Mouse (Mus musculus): ENCODE data around the gene Zfp169. TPM values are rescaled to one million over a fixed set of nuclear protein-coding genes. Genes with fewer than 3 reads are reported as not detected.

Zfp169 gene
- polyA plus RNA-seq, 1 experiment, result 5.7 TPM

GRCm38 (mm10) chr13:48443996-48444395 is 69.3 kb downstream of the Zfp169 start:
- no peaks in the 10 kb centered on the region for H3K4me1 ChIP-seq (ENCODE audit: control insufficient read depth, insufficient read depth, insufficient read length, low read length)
- 21% methylated on average over 8 of the region's 8 CpGs for WGBS
- no peaks in the 10 kb centered on the region for H3K36me3 ChIP-seq (ENCODE audit: control insufficient read depth, insufficient read depth, low read length)
- no peaks in the 10 kb centered on the region for H3K27me3 ChIP-seq (ENCODE audit: control insufficient read depth, insufficient read depth, low read length)
- no peak for TF ChIP-seq POLR2A (IDR thresholded peaks at IDR 0.05; ENCODE audit: low read depth, low read length)
- no peak for TF ChIP-seq CTCF (IDR thresholded peaks at IDR 0.05; ENCODE audit: extremely low read depth, insufficient read length, insufficient replicate concordance, low read depth, low read length)
- no peak overlapping the region for H3K27ac ChIP-seq (ENCODE audit: insufficient read depth, low read depth, low read length)
- H3K4me3 ChIP-seq (ENCODE audit: low read depth, low read length), result no peak overlapping the region

GRCm38 (mm10) chr13:48438321-48438720 is 74.9 kb downstream of the Zfp169 start:
- Histone ChIP-seq H3K4me1 (ENCODE audit: control insufficient read depth, insufficient read depth, insufficient read length, low read length) (no peaks in the 10 kb centered on the region), H3K36me3 (ENCODE audit: control insufficient read depth, insufficient read depth, low read length) (no peaks in the 10 kb centered on the region), H3K27ac (ENCODE audit: insufficient read depth, low read depth, low read length) (no peak overlapping the region), H3K27me3 (ENCODE audit: control insufficient read depth, insufficient read depth, low read length) (no peaks in the 10 kb centered on the region), H3K4me3 (ENCODE audit: low read depth, low read length) (no peak overlapping the region)
- TF ChIP-seq CTCF (IDR thresholded peaks at IDR 0.05; ENCODE audit: extremely low read depth, insufficient read length, insufficient replicate concordance, low read depth, low read length) (no peak), POLR2A (IDR thresholded peaks at IDR 0.05; ENCODE audit: low read depth, low read length) (no peak)
- 63% methylated on average over 5 of the region's 5 CpGs for WGBS

Other genes with a start within 250 kb of the Zfp169 start
- not detected in 2 replicates for gene A830005F24Rik, start 119 bp upstream of the Zfp169 start, polyA plus RNA-seq (2012; rRNA removed)
- 0.33 and 0.62 TPM in 2 replicates for gene Ptpdc1, start 112.2 kb upstream of the Zfp169 start, polyA plus RNA-seq (2012; rRNA removed)
- gene Barx1, start 149.5 kb upstream of the Zfp169 start, polyA plus RNA-seq (2012; rRNA removed), result 0.08 and 13.2 TPM in 2 replicates